Mouse (Mus musculus): ENCODE results near the gene Cd52.

Gene Cd52

GRCm38 (mm10) chr4:134043041-134043440, 51.8 kb downstream of the Cd52 start:
- DNase-seq: no peak

- DNase-seq: no peak
Observed at GRCm38 (mm10) chr4:134041317-134042123, 53.4 kb downstream of the Cd52 start.

- peak; percentile 75 to 88 for DNase-seq
Observed at GRCm38 (mm10) chr4:134035953-134036352, 58.9 kb downstream of the Cd52 start.
